Mouse (Mus musculus): ENCODE measurements around the gene Ucp3.
"Not testable (repeated sequence)": the region's sequence is repeated elsewhere in the genome, so short reads cannot be mapped to it uniquely, and the experiment has no call there.

The Ucp3 gene

GRCm38 (mm10) chr7:100473846-100474454, 1.2 kb downstream of the Ucp3 start:
- DNase-seq (ENCODE audit: low spot score in 2 of 2) = no peak

GRCm38 (mm10) chr7:100474680-100475079, 1.9 kb downstream of the Ucp3 start:
- no peak for DNase-seq (ENCODE audit: low spot score in 2 of 2)

- DNase-seq (ENCODE audit: low spot score in 2 of 2) = no peak
Observed at GRCm38 (mm10) chr7:100479100-100479822, 6.5 kb downstream of the Ucp3 start.

GRCm38 (mm10) chr7:100479823-100480164, 7.0 kb downstream of the Ucp3 start:
- no peak for DNase-seq (ENCODE audit: low spot score in 2 of 2)

GRCm38 (mm10) chr7:100480175-100480574, 7.4 kb downstream of the Ucp3 start:
- DNase-seq (ENCODE audit: low spot score in 2 of 2) = no peak

- not testable (repeated sequence) for DNase-seq (ENCODE audit: low spot score in 2 of 2)
Observed at GRCm38 (mm10) chr7:100482046-100482445, 9.3 kb downstream of the Ucp3 start.

- DNase-seq (ENCODE audit: low spot score in 2 of 2) = no peak
Observed at GRCm38 (mm10) chr7:100484493-100484892, 11.7 kb downstream of the Ucp3 start.

GRCm38 (mm10) chr7:100487301-100487700, 14.5 kb downstream of the Ucp3 start:
- no peak for DNase-seq (ENCODE audit: low spot score in 2 of 2)

GRCm38 (mm10) chr7:100488474-100489048, 15.8 kb downstream of the Ucp3 start:
- DNase-seq (ENCODE audit: low spot score in 2 of 2) = no peak

- no peak for DNase-seq (ENCODE audit: low spot score in 2 of 2)
Observed at GRCm38 (mm10) chr7:100492391-100493116, 19.8 kb downstream of the Ucp3 start.

- peak; percentile 57 to 67 for DNase-seq (ENCODE audit: low spot score in 2 of 2)
Observed at GRCm38 (mm10) chr7:100493117-100493483, 20.3 kb downstream of the Ucp3 start, which contains the start of gene Ucp2. Gene Ucp2, plus strand, starts transcription at chr7:100493337.

GRCm38 (mm10) chr7:100493484-100494414, 21.0 kb downstream of the Ucp3 start:
- no peak for DNase-seq (ENCODE audit: low spot score in 2 of 2)

GRCm38 (mm10) chr7:100494415-100494831, 21.6 kb downstream of the Ucp3 start:
- DNase-seq (ENCODE audit: low spot score in 2 of 2) = no peak

- no peak for DNase-seq (ENCODE audit: low spot score in 2 of 2)
Observed at GRCm38 (mm10) chr7:100495042-100495441, 22.3 kb downstream of the Ucp3 start.

GRCm38 (mm10) chr7:100495581-100496251, 22.9 kb downstream of the Ucp3 start:
- peak; percentile 70 to 85 for DNase-seq (ENCODE audit: low spot score in 2 of 2)

GRCm38 (mm10) chr7:100496371-100496770, 23.6 kb downstream of the Ucp3 start:
- no peak for DNase-seq (ENCODE audit: low spot score in 2 of 2)

GRCm38 (mm10) chr7:100496791-100497190, 24.0 kb downstream of the Ucp3 start:
- DNase-seq (ENCODE audit: low spot score in 2 of 2) = no peak

- no peak for DNase-seq (ENCODE audit: low spot score in 2 of 2)
Observed at GRCm38 (mm10) chr7:100497402-100497801, 24.6 kb downstream of the Ucp3 start.

- no peak for DNase-seq (ENCODE audit: low spot score in 2 of 2)
Observed at GRCm38 (mm10) chr7:100497982-100498381, 25.2 kb downstream of the Ucp3 start.

GRCm38 (mm10) chr7:100499465-100499864, 26.7 kb downstream of the Ucp3 start:
- DNase-seq (ENCODE audit: low spot score in 2 of 2) = no peak

All from frontal cortex, postnatal 10 days (tissue).